Mouse (Mus musculus) olfactory bulb, adult 2 months (tissue): ENCODE data around the gene Gm42957.

Experiments
- CTCF ChIP-seq: fragments of 200-500 bp; IDR thresholded peaks from 2 replicates; pipeline ENCODE4 v1.5.1; 2012; ENCODE audit warnings: low read depth, mild to moderate bottlenecking, low read length, moderate library complexity; ENCODE audit not compliant: insufficient read depth
- POLR2A ChIP-seq: fragments of 200-500 bp; IDR thresholded peaks from 2 replicates; pipeline ENCODE4 v1.6.1; 2012; ENCODE audit warnings: mild to moderate bottlenecking, low read depth, low read length, moderate library complexity; ENCODE audit not compliant: insufficient read depth

GRCm38 (mm10) chr3:96692506-96692905, 57.2 kb downstream of the Gm42957 start:
- no peak for TF ChIP-seq POLR2A
- TF ChIP-seq CTCF = no peak
